Mouse (Mus musculus) forebrain, embryonic 16.5 days (tissue): ENCODE measurements around the gene Rpl22. TPM values are rescaled to one million over a fixed set of nuclear protein-coding genes. Genes with fewer than 3 reads are reported as not detected.

ENCODE experiments used
- ATAC-seq: fragments of 200-750 bp; cut with Nextera tagmentation; 2 replicates; pipeline ENCODE4 v1.8.0; 2017; ENCODE audit warnings: mild to moderate bottlenecking, moderate library complexity
- H3K27ac ChIP-seq: fragments of 300-500 bp; sonication (generic); 2 replicates; pipeline ENCODE4 v1.5.1; 2014; ENCODE audit warnings: low read length, control low read depth
- H3K27me3 ChIP-seq: fragments of 300-500 bp; sonication (generic); replicated peaks from 2 replicates; pipeline ENCODE4 v1.6.1; 2014; ENCODE audit warnings: low read length; ENCODE audit not compliant: control insufficient read depth, insufficient read depth
- H3K36me3 ChIP-seq: fragments of 300-500 bp; sonication (generic); 2 replicates; pipeline ENCODE4 v1.6.1; 2014; ENCODE audit not compliant: control insufficient read depth, insufficient read depth
- H3K4me1 ChIP-seq: fragments of 300-500 bp; sonication (generic); replicated peaks from 2 replicates; pipeline ENCODE4 v1.6.1; 2014; ENCODE audit warnings: low read length; ENCODE audit not compliant: control insufficient read depth, insufficient read depth
- H3K4me2 ChIP-seq: fragments of 300-500 bp; sonication (generic); 2 replicates; pipeline ENCODE4 v1.6.1; 2014; ENCODE audit warnings: mild to moderate bottlenecking, low read length, control low read depth
- H3K4me3 ChIP-seq: fragments of 300-500 bp; sonication (generic); replicated peaks from 2 replicates; pipeline ENCODE4 v1.5.1; 2014; ENCODE audit warnings: mild to moderate bottlenecking, low read length, control low read depth
- H3K9ac ChIP-seq: fragments of 300-500 bp; sonication (generic); replicated peaks from 2 replicates; pipeline ENCODE4 v1.6.1; 2014; ENCODE audit warnings: low read depth, low read length, control low read depth
- H3K9me3 ChIP-seq: fragments of 300-500 bp; sonication (generic); 2 replicates; pipeline ENCODE4 v1.6.1; 2016; ENCODE audit warnings: low read length; ENCODE audit not compliant: control insufficient read depth
- WGBS: fragments of 180-500 bp; shearing (Covaris S2); extraction: QIAGEN DNeasy Blood & Tissue Kit; methylation state at CpG from one replicate; pipeline ENCODE4 v1.1.7; 2014; 5-methylcytosine and 5-hydroxymethylcytosine counted together
- polyA plus RNA-seq: library from polyadenylated mRNA; unstranded; fragments of >200 nt; fragmentation: Nextera tagmentation; extraction: Ambion mirVana; gene quantifications from 2 replicates; pipeline ENCODE4 v1.2.1, GENCODE M21; 2015

Rpl22 gene
- polyA plus RNA-seq, 1 experiment from 2014 or later: 173 TPM

GRCm38 (mm10) chr4:152295916-152296315, 29.6 kb upstream of the Rpl22 start:
- peaks cover 23% of the 10 kb centered on the region for H3K4me1 ChIP-seq
- no peak overlapping the region for H3K9ac ChIP-seq
- H3K36me3 ChIP-seq: no peaks in the 10 kb centered on the region; the same call in 1 of the 2 replicates
- no peak for ATAC-seq
- WGBS: 59% methylated on average over 4 of the region's 4 CpGs
- H3K27ac ChIP-seq: no peak overlapping the region
- no peak overlapping the region for H3K4me3 ChIP-seq
- no peak overlapping the region for H3K4me2 ChIP-seq
- no peaks in the 10 kb centered on the region for H3K9me3 ChIP-seq
- H3K27me3 ChIP-seq: peaks cover 43% of the 10 kb centered on the region

GRCm38 (mm10) chr4:152296371-152296770, 29.2 kb upstream of the Rpl22 start:
- peak overlapping the region; percentile 52; the same call in 1 of the 2 replicates for H3K9ac ChIP-seq
- WGBS: 21% methylated on average over 8 of the region's 8 CpGs
- H3K9me3 ChIP-seq: no peaks in the 10 kb centered on the region
- H3K27ac ChIP-seq: no peak overlapping the region
- no peak for ATAC-seq
- peaks cover 38% of the 10 kb centered on the region for H3K27me3 ChIP-seq
- H3K4me3 ChIP-seq: peak overlapping the region; percentile 54
- H3K36me3 ChIP-seq: no peaks in the 10 kb centered on the region; the same call in 1 of the 2 replicates
- peak overlapping the region; percentile 81 for H3K4me2 ChIP-seq
- peaks cover 23% of the 10 kb centered on the region for H3K4me1 ChIP-seq

- H3K4me1 ChIP-seq: peaks cover 23% of the 10 kb centered on the region
- peaks cover 30% of the 10 kb centered on the region for H3K27me3 ChIP-seq
- peak within 1 kb of the TSS; percentile 85 for H3K4me2 ChIP-seq
- ATAC-seq: peak; percentile 96
- peak within 1 kb of the TSS; percentile 93 for H3K9ac ChIP-seq
- H3K9me3 ChIP-seq: no peaks in the 10 kb centered on the region
- under 1% methylated on average over 119 of the region's 119 CpGs for WGBS
- peak within 1 kb of the TSS; percentile 54 for H3K4me3 ChIP-seq
- no peaks in the 10 kb centered on the region; the same call in 1 of the 2 replicates for H3K36me3 ChIP-seq
- peak within 1 kb of the TSS; percentile 69; the same call in 1 of the 2 replicates for H3K27ac ChIP-seq
Observed at GRCm38 (mm10) chr4:152296874-152297861, 28.4 kb upstream of the Rpl22 start, which contains the start of gene Icmt. Icmt (plus strand) TSS chr4:152297227.

- no peak for ATAC-seq
- Histone ChIP-seq H3K36me3 (peaks cover 10% of the 10 kb centered on the region), H3K4me2 (no peak overlapping the region), H3K27me3 (peaks cover 16% of the 10 kb centered on the region), H3K27ac (no peak overlapping the region), H3K4me1 (peaks cover 23% of the 10 kb centered on the region), H3K9me3 (no peaks in the 10 kb centered on the region), H3K4me3 (no peak overlapping the region), H3K9ac (no peak overlapping the region)
- WGBS: 79% methylated on average over 14 of the region's 14 CpGs
Observed at GRCm38 (mm10) chr4:152298836-152299235, 26.7 kb upstream of the Rpl22 start.

GRCm38 (mm10) chr4:152300375-152300774, 25.2 kb upstream of the Rpl22 start:
- Histone ChIP-seq H3K36me3 (peaks cover 17% of the 10 kb centered on the region), H3K4me3 (no peak overlapping the region)
- no peak for ATAC-seq

GRCm38 (mm10) chr4:152302012-152302411, 23.5 kb upstream of the Rpl22 start:
- H3K9ac ChIP-seq: no peak overlapping the region
- peaks cover 20% of the 10 kb centered on the region for H3K4me1 ChIP-seq
- no peak overlapping the region for H3K4me2 ChIP-seq
- no peak overlapping the region for H3K27ac ChIP-seq
- peaks cover 17% of the 10 kb centered on the region for H3K36me3 ChIP-seq
- no peak for ATAC-seq
- 67% methylated on average over 11 of the region's 11 CpGs for WGBS
- H3K9me3 ChIP-seq: no peaks in the 10 kb centered on the region
- no peaks in the 10 kb centered on the region for H3K27me3 ChIP-seq
- H3K4me3 ChIP-seq: no peak overlapping the region

More at GRCm38 (mm10) chr4:152300375-152300774, 25.2 kb upstream of the Rpl22 start:
- peaks cover 6% of the 10 kb centered on the region for H3K27me3 ChIP-seq
- H3K4me1 ChIP-seq: peaks cover 23% of the 10 kb centered on the region
- no peaks in the 10 kb centered on the region for H3K9me3 ChIP-seq
- no peak overlapping the region for H3K4me2 ChIP-seq
- H3K27ac ChIP-seq: no peak overlapping the region
- 70% methylated on average over 8 of the region's 8 CpGs for WGBS
- no peak overlapping the region for H3K9ac ChIP-seq

- H3K36me3 ChIP-seq: peaks cover 17% of the 10 kb centered on the region
- H3K9ac ChIP-seq: no peak overlapping the region
- H3K27ac ChIP-seq: no peak overlapping the region
- H3K4me3 ChIP-seq: no peak overlapping the region
- ATAC-seq: no peak
- peaks cover 15% of the 10 kb centered on the region for H3K4me1 ChIP-seq
- whole genome bisulfite sequencing: 91% methylated on average over 10 of the region's 10 CpGs
- no peaks in the 10 kb centered on the region for H3K27me3 ChIP-seq
- no peak overlapping the region for H3K4me2 ChIP-seq
- H3K9me3 ChIP-seq: no peaks in the 10 kb centered on the region
Observed at GRCm38 (mm10) chr4:152303172-152303571, 22.4 kb upstream of the Rpl22 start.

- H3K9ac ChIP-seq: no peak overlapping the region
- H3K36me3 ChIP-seq: peaks cover 17% of the 10 kb centered on the region
- H3K27me3 ChIP-seq: no peaks in the 10 kb centered on the region
- H3K9me3 ChIP-seq: no peaks in the 10 kb centered on the region
- ATAC-seq: no peak
- H3K4me3 ChIP-seq: no peak overlapping the region
- WGBS: 81% methylated on average over 6 of the region's 6 CpGs
- no peak overlapping the region for H3K27ac ChIP-seq
- H3K4me1 ChIP-seq: peaks cover 7% of the 10 kb centered on the region; the same call in 1 of the 2 replicates
- no peak overlapping the region for H3K4me2 ChIP-seq
Observed at GRCm38 (mm10) chr4:152304685-152305084, 20.9 kb upstream of the Rpl22 start.

GRCm38 (mm10) chr4:152305991-152306390, 19.6 kb upstream of the Rpl22 start:
- H3K27me3 ChIP-seq: no peaks in the 10 kb centered on the region; the same call in 1 of the 2 replicates
- H3K9me3 ChIP-seq: no peaks in the 10 kb centered on the region
- no peaks in the 10 kb centered on the region for H3K4me1 ChIP-seq
- no peak overlapping the region for H3K4me2 ChIP-seq
- peaks cover 17% of the 10 kb centered on the region for H3K36me3 ChIP-seq
- no peak overlapping the region for H3K4me3 ChIP-seq
- ATAC-seq: no peak
- H3K27ac ChIP-seq: no peak overlapping the region
- 91% methylated on average over 6 of the region's 6 CpGs for WGBS
- H3K9ac ChIP-seq: no peak overlapping the region
